Mouse (Mus musculus) c-Kit-positive CD71-negative TER-119-negative erythroid progenitor cells, embryonic 14.5 days (primary cell): Measurements from ENCODE around the gene Top1.
"Not testable (repeated sequence)": the region's sequence is repeated elsewhere in the genome, so short reads cannot be mapped to it uniquely, and the experiment has no call there.

ENCODE experiments used
- DNase-seq: peaks from one replicate; pipeline ENCODE4 v3.0.0-alpha.2; 2013; ENCODE audit warnings: low read depth

Gene Top1

DNA sequence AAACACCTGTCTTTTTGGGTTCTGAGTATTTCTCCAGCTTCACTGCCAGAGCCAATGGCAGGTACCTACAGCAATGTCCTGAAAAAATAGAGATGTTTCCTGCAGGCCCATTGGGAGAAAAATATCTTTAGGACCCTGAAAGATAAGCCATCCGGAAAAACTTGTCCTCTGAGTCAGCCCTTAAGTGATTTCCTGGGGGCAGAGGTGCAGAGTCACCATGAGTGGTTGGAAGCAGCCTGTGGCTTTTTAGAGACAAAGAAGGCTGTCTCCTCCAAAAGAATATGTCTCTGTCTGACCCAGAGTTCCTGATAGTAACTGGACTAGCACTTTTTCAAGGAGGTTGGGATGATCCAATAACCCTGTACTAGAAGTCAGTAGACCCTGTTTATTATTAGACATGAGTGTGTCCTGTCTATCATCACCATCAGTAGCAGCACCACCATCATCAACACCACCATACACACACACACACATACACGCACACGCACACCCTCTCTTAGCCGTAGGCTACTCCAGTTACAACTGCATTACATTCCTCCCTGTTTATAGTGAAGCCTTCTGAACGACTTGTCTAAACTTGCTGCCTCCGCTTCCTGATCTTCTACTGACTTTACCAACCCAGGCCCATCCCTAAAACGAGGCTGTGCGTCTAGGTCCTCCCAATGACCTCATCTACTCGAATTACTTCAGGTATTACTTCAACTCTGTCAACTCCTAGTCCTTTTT, 14.7 kb upstream of the Top1 start:
- DNase-seq = no peak

DNA sequence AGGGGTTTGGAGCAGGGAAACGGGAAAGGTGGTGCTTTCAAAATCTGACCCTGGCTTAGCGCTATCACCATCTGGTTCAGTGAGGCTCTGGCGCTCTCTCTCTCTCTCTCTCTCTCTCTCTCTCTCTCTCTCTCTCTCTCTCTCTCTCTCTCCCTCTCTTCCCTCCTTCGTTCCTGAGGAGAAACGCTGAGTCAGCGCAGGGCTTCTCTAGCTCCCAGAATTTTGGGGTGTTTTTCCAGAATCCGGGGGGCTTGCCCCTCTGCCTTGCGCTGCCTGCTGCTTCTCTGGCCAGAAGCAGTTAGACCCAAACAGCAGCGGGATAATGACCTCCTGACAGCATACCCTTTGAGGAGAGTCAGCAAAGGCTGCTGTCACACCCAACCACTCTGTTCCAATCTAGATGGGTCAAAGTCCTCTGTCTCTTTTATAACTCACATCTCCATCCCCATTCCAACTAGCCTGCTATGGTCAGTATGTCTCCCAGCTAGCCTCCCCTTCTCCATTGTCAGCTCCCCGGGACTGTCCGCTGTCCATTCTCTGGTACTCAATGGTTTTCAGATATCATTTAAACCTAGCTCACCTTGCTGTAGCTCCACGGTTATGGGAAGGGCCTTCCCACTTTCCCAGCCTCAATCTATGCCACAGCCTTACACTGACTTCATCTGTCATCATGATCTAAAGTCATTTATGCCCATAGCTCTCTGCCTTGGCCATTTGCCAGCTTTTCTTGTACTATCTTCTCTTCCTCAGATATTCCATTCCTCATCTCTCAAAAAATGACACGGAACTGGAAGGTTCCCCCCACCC, 5.6 kb upstream of the Top1 start:
- DNase-seq = no peak

DNA sequence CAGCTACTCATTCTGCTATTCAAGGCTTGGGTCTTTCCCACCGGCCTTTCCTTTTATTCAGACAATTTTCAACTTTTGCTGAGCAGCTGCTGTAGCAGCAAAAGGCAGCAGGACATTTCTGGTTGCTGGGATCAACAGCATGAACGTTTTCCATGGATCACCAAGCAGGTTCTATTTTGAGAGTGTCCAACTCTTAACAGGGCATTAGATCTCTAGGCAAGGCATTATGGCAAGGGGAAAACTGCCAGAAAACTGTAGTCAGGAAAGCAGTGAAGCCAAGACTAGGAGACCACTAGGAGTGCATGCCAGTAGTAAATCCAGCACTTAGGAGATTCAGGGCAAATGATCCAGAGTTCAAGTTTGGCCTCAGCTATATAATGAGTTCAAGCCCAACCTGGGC, 4.5 kb upstream of the Top1 start:
- DNase-seq = no peak

GRCm38 (mm10) chr2:160646144-160646844, 606 bp downstream of the Top1 start:
- peak; percentile 35 for DNase-seq

DNA sequence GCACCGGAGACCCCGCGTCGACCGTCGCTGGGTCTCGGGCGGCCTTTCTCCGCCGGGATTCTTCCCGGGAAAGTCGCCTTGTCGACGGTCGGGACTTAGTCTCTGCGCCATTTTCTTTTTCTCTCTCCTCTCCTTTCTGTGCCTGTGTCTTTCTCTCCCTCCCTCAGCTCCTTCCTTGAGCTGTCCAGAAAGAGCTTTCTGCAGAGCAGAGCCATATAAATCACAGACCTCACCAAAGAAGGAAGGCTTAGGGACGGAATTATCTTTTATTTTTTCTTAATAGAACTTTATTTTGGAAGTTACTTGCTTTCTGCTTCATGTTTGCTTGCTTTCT, 1.1 kb downstream of the Top1 start:
- DNase-seq = no peak

DNA sequence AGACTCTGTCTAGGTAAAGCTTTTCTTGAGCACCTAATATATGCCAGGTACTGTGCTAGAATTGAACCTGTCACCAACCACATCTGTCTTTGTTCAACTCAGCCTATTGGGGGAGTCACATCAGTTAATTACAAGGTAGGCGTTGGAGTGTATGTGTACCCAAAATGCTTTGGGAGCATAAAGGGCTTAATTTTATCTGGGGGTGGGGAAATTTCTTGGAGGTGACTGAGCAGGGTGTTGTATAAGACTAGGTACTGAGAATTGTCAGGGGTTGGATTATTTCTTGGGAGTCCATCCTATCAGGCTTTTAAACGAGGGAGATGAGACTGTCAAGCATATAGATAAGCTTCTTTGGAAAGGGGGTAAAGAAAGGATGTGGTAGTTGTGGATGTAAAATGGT, 2.4 kb downstream of the Top1 start:
- no peak for DNase-seq

DNA sequence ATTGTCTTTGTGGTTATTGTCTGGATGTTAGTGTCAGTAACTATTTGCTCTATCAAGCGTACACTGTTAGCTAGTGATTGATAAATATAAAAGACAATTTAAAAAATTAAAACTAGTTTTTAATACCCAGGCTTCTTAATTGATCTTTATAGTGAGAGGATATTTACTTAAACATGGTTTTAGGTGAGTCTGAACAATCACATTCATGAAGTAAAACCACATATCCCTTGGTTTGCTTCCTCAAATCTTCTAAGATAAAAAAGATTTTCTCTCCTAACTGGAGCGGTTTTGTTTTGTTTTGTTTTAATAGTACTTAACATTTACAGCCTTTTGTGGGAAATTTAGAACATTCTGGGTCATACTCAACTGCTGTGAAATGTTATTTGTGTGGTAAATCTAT, 3.4 kb downstream of the Top1 start:
- no peak for DNase-seq

GRCm38 (mm10) chr2:160651165-160651564, 5.5 kb downstream of the Top1 start:
- DNase-seq = no peak

DNA sequence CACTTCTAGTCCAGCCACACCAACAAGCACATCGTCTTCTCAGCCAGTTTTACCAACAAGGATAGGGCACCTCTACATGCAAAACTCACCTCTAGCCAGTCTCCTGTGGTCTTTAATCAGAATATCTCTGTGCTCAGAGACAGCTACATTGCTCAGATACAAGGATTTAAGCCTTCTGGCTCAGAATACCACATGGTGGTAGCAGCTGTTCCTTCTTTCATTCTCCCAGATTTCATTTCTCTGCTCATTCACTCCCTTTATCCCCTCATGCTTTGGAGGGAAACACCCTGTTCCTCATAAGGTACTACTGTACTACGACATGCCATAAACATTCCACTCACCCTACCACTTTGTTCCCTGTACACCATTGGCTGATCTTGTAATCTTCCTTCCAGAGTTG, 7.5 kb downstream of the Top1 start:
- DNase-seq = no peak

DNA sequence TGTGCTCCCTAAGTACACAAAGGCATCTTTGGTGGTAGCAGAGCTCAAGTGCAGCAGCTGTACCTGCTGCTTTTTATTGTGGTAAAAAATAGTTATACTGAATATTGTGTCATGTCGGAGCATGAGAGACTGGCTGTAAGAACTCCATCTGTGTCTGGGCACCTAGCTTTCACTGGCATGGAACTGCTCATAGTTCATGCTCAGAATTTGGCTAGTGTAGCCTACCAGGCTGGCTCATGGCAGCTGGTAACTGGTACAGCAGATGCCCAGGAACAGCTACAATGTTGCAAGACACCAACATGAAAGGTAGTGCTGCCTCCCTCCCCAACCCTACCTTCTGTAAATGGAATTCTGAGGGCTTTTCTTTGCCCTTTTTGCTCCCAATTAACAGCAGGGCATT, 9.9 kb downstream of the Top1 start:
- DNase-seq = no peak

DNA sequence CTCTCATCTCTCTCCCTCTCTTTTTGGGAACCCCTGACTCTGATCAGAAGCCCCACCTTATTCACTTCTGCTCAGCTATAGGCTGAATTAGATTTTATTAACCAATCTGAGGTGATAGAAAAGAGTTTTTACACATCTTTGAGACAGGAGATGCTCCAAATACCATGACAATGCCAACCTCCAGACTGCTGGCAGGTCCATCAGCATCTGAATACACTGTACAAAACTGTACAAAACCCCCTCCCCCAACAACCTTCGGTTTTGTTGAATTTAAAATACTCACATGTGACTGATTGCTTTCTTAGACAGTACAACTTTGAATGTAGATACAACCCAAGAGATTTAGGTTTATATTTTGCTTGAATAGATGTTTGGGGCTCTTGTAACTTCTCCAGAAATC, 10.5 kb downstream of the Top1 start:
- DNase-seq = no peak

- peak; percentile 39 for DNase-seq
Measured at GRCm38 (mm10) chr2:160657801-160658442, 12.2 kb downstream of the Top1 start.

- DNase-seq = no peak
Measured at GRCm38 (mm10) chr2:160658811-160659210, 13.1 kb downstream of the Top1 start.

GRCm38 (mm10) chr2:160664421-160664820, 18.7 kb downstream of the Top1 start:
- no peak for DNase-seq

GRCm38 (mm10) chr2:160664986-160665385, 19.3 kb downstream of the Top1 start:
- not testable (repeated sequence) for DNase-seq

- DNase-seq = peak; percentile 28
Measured at GRCm38 (mm10) chr2:160667259-160667658, 21.6 kb downstream of the Top1 start.

GRCm38 (mm10) chr2:160700271-160700670, 54.6 kb downstream of the Top1 start:
- peak; percentile 13 for DNase-seq

- DNase-seq = no peak
Measured at GRCm38 (mm10) chr2:160701603-160702002, 55.9 kb downstream of the Top1 start.

- no peak for DNase-seq
Measured at GRCm38 (mm10) chr2:160702824-160703223, 57.1 kb downstream of the Top1 start.

DNA sequence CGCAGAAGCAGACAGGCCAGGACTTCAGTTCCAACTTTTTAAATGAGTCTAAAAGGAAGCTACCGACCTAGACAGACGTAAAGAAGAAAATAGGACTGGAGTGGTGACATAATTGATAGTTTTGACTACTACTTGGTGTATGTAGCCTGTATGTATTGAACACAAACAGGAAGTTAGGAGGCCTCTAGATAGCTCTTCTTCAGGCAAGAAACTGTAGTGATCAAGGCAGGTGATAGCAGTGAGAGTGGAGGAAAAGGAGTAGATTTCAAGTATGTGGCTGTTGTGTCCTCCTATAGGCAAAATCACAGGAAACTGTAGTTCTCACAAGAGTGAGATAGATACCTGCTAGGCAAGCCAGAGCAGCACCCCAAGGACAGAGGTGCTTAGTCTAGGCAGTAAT, 62.0 kb downstream of the Top1 start:
- DNase-seq = no peak

- no peak for DNase-seq
Measured at GRCm38 (mm10) chr2:160715463-160716030, 69.9 kb downstream of the Top1 start.

DNA sequence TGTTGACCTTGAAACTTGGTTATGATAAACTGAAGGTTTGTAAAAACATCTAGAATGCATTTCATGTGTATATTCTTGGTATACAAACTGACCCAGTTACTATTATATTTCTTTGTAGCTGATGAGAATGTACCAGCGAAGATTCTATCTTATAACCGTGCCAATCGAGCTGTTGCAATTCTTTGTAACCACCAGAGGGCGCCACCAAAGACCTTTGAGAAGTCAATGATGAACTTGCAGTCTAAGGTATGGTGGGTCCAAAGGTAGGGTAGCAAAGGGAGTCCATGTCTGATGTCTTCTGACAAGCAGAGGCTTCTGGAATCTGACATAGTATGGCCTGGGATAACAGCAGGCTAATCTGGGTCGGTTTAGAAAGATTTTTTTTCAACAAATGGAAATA, 71.6 kb downstream of the Top1 start:
- no peak for DNase-seq
